Mouse (Mus musculus) ES-Bruce4 (cell line): ENCODE measurements at regions not wholly inside any gene's neighbourhood (a gene's known extent, or its start where the extent isn't known, plus 50 kb on each side); places are given as distances from the start of the nearest gene placed in this dataset.
"Not testable (repeated sequence)": the region's sequence is repeated elsewhere in the genome, so short reads cannot be mapped to it uniquely, and the experiment has no call there.

ENCODE experiments used
- H3K27ac ChIP-seq: 2 replicates; pipeline ENCODE4 v1.5.1; 2012; ENCODE audit warnings: low read length, inconsistent platforms; ENCODE audit not compliant: insufficient read depth
- H3K27me3 ChIP-seq: 2 replicates; pipeline ENCODE4 v1.6.1; 2012; ENCODE audit warnings: mild to moderate bottlenecking, low read length, inconsistent platforms; ENCODE audit not compliant: control insufficient read depth, poor library complexity, insufficient read depth, severe bottlenecking
- H3K36me3 ChIP-seq: 2 replicates; pipeline ENCODE4 v1.6.1; 2012; ENCODE audit warnings: inconsistent platforms, mild to moderate bottlenecking, low read length, moderate library complexity; ENCODE audit not compliant: control insufficient read depth, poor library complexity, insufficient read depth, severe bottlenecking
- H3K4me1 ChIP-seq: one replicate; pipeline ENCODE4 v1.8.1; 2011; ENCODE audit warnings: low read length; ENCODE audit not compliant: control insufficient read depth, insufficient read depth
- H3K4me3 ChIP-seq: 2 replicates; pipeline ENCODE4 v1.5.1; 2011; ENCODE audit warnings: low read depth, mild to moderate bottlenecking, low read length
- H3K9ac ChIP-seq: 2 replicates; pipeline ENCODE4 v1.6.1; 2012; ENCODE audit warnings: low read depth, mild to moderate bottlenecking, inconsistent platforms; ENCODE audit not compliant: poor library complexity, severe bottlenecking
- H3K9me3 ChIP-seq: replicated peaks from 2 replicates; pipeline ENCODE4 v1.6.1; 2012; ENCODE audit warnings: mild to moderate bottlenecking, low read length, inconsistent platforms; ENCODE audit not compliant: control insufficient read depth, poor library complexity, insufficient read depth, severe bottlenecking
- CTCF ChIP-seq: IDR thresholded peaks from one replicate; pipeline ENCODE4 v1.8.1; 2011; ENCODE audit warnings: low read depth, low read length
- EP300 ChIP-seq: IDR thresholded peaks from 2 replicates; pipeline ENCODE4 v1.6.1; 2011; ENCODE audit warnings: low read depth, low read length; ENCODE audit not compliant: insufficient read depth
- POLR2A ChIP-seq: IDR thresholded peaks from one replicate; pipeline ENCODE4 v1.8.1; 2011; ENCODE audit warnings: low read length; ENCODE audit not compliant: insufficient read depth

DNA sequence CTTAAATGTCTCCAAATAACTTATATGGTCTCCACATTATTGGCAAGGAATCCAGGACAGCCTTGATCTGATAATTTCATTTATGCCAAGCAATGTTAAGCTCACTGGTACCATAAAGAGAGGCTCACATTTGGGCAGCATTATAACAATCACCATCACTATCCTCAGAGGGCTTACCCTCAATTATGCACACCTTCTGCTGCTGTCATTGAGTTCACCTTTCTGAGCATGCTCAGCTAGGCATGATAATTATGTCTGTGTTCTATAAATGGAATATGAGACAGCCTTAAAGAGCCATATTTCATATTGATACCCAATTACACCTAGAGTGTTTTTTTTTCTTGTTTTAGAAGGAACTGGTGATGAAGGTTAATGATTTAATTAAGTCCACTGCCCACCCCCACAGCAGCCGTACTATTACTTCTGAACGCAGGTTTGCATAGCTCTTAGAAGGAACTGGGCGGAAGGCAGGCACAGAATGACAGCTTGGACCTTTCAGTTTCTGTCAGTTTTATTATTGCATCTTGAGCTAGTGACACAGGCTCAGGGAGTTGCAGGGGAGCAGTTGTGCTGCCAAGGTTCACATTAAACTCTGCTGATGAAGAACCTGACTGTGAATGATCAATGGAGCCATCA, 424.0 kb upstream of the Sphkap start:
- no peak overlapping the region for H3K9ac ChIP-seq
- TF ChIP-seq POLR2A (no peak), CTCF (no peak), EP300 (no peak)

DNA sequence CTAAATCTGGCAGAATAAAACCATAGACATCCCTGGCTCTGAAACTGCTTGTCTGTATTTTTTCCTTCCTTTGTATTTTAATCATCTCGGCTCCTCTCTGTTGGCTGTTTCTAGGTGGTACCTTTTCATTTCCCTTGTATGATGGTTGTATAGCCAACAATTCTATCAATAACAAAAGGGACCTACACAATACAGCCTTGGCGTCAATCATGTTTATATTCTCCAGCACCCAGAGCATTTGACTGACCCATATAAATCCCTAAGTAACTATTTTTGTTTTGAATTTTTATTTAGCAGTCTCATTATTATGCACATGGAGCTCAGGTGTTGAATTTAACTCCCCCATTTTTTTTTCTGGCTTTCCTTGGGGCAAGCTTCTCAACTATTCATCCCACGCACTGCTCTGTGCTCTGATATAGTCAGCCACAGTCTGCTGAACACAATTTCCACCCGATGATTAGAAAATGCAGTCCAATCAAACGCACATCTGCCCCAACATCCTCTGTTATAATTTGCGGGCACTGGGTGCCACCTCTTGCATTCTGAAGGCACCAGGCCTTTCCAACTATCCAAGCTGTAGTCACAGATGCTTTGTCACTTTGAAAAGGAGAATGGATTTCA, 422.1 kb upstream of the Sphkap start:
- Histone ChIP-seq H3K4me1 (no peaks in the 10 kb centered on the region), H3K9ac (no peak overlapping the region), H3K9me3 (no peaks in the 10 kb centered on the region), H3K27me3 (no peaks in the 10 kb centered on the region), H3K4me3 (no peak overlapping the region), H3K36me3 (no peaks in the 10 kb centered on the region), H3K27ac (no peak overlapping the region)
- TF ChIP-seq POLR2A, result no peak
- no peak for TF ChIP-seq EP300
- TF ChIP-seq CTCF, result no peak

More for the DNA sequence above, 424.0 kb upstream of the Sphkap start:
- Histone ChIP-seq H3K36me3 (no peaks in the 10 kb centered on the region), H3K27me3 (no peaks in the 10 kb centered on the region), H3K4me1 (no peaks in the 10 kb centered on the region), H3K9me3 (no peaks in the 10 kb centered on the region), H3K27ac (no peak overlapping the region), H3K4me3 (no peak overlapping the region)

DNA sequence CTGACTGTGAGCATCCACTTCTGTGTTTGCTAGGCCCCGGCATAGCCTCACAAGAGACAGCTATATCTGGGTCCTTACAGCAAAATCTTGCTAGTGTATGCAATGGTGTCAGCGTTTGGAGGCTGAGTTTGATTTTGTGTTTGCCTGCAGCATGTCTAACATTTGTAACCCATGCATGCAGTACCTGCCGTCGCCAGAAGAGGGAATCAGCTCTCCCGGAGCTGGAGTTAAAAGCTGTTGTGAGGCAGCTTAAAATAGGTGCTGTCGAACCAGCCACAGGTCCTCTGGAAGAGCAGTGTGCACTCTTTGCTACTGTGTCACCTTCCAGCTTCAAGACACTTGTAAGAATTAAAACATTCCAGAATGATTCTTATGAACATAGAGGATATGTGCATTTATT, 403.2 kb upstream of the Sphkap start:
- peak; percentile 64 for TF ChIP-seq CTCF
- H3K4me1 ChIP-seq, H3K27ac ChIP-seq, H3K9me3 ChIP-seq, H3K27me3 ChIP-seq, H3K36me3 ChIP-seq, H3K9ac ChIP-seq, H3K4me3 ChIP-seq: not testable (repeated sequence)

DNA sequence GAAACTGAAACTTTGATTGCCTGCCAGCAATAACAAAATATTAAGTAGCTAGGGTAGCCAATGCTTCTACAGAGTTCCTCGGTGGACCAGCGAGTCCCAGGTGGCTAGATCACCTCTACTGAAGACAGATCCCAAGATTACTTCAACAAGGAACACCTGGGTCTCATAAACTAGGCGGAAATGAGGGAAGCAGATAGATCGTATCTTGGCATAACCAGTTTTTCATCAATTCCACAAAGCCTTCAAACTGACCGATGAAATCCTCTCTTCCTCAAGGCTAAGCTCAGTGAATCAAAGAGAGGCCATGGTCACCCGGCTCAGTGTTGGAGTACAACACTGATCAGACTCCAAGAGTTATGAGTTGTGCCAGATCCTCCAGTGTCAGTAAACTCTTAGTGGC, 400.4 kb upstream of the Sphkap start:
- H3K9ac ChIP-seq, result no peak overlapping the region
- no peak overlapping the region for H3K27ac ChIP-seq
- TF ChIP-seq POLR2A (no peak), CTCF (no peak), EP300 (no peak)
- no peak overlapping the region for H3K4me3 ChIP-seq
- no peaks in the 10 kb centered on the region for H3K36me3 ChIP-seq
- no peaks in the 10 kb centered on the region for H3K9me3 ChIP-seq
- no peaks in the 10 kb centered on the region for H3K27me3 ChIP-seq
- no peaks in the 10 kb centered on the region for H3K4me1 ChIP-seq

DNA sequence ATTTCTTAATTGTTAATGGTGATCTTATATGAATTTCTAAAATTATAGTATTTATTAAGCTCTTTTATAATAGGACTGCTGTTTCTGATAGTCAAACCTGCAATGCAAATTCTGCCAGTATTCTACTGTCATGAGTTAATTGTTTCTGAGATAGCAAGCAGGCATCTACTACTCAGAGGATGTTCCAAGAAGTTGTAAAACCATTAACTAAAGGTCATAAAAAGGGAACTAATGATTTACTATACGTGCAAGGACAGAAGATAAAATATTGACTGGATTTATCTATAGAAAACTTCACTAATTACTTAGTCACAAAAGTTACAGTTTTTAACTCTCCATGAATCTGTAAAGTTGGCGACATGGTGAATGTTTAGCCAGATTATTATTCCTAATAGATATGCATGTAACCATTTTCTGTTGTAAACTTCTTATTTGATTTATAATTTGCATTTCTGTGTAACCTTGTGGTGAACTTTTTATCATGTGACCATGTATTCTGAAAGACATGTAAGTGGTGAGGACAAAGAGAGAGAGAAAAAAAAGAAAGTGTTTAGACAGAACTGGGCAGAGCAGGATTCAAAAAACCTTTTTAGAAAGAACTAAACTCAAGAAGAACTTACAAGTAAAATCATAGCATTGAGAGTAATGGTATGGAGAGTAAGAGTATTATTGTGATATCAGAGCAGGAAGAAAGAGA, 395.5 kb upstream of the Sphkap start:
- TF ChIP-seq CTCF, result no peak
- no peak for TF ChIP-seq EP300
- TF ChIP-seq POLR2A, result no peak
- Histone ChIP-seq H3K27ac (no peak overlapping the region), H3K36me3 (no peaks in the 10 kb centered on the region), H3K9ac (no peak overlapping the region), H3K9me3 (no peaks in the 10 kb centered on the region), H3K4me3 (no peak overlapping the region), H3K4me1 (no peaks in the 10 kb centered on the region), H3K27me3 (no peaks in the 10 kb centered on the region)

DNA sequence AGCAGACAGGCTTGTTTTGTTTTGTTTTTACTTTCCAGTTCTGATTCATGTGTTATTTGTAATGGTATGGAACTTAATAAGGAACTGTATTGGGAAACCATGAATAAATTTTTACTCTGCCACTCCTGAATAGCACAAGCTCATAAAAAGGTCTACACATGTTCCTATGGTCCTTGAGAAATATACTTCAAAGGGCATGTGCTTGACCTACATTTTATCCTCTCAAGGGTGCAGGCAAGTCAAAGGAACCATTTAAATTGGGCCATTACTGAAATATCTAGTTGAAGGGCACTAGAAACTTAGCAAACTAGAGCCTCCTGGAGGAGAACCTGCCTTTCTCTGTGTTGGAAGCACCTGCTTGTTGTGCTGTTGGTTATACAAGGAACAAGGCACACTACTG, 393.8 kb upstream of the Sphkap start:
- Histone ChIP-seq H3K9ac (no peak overlapping the region), H3K9me3 (no peaks in the 10 kb centered on the region), H3K4me1 (no peaks in the 10 kb centered on the region), H3K36me3 (no peaks in the 10 kb centered on the region), H3K27me3 (no peaks in the 10 kb centered on the region), H3K4me3 (no peak overlapping the region), H3K27ac (no peak overlapping the region)
- no peak for TF ChIP-seq EP300
- no peak for TF ChIP-seq POLR2A
- TF ChIP-seq CTCF, result no peak
